Mouse (Mus musculus): ENCODE data around the gene Adam6b.
A peak's percentile ranks its signal among the peaks of the same experiment; 100 is the strongest.
"Not testable (repeated sequence)": the region's sequence is repeated elsewhere in the genome, so short reads cannot be mapped to it uniquely, and the experiment has no call there.

Gene Adam6b

DNA sequence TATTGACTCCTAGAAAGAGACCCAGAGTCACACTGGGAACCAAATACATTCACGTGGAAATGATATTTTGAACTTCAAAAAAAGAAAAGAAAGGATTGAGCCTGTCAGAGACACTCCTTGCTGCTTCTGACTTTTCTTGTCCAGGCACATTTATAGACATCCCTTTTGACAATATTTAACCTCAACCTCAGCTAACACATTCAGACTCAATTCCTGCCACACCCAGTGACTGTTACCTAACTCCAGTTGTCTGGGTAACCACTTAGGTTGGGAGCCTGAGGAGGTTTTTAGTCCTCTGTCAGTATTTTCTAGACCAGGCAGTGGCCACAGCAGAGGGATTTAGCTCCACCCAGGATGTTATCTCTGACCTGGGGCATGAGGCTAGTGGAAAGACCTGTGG, at the start of gene Adam6b:
Gene Adam6b (plus strand): TSS at position 301 of the 400 bp plus-strand sequence.
- not testable (repeated sequence) for DNase-seq

GRCm38 (mm10) chr12:113446061-113446460, 43.2 kb upstream of the Adam6b start:
- DNase-seq: no peak

DNA sequence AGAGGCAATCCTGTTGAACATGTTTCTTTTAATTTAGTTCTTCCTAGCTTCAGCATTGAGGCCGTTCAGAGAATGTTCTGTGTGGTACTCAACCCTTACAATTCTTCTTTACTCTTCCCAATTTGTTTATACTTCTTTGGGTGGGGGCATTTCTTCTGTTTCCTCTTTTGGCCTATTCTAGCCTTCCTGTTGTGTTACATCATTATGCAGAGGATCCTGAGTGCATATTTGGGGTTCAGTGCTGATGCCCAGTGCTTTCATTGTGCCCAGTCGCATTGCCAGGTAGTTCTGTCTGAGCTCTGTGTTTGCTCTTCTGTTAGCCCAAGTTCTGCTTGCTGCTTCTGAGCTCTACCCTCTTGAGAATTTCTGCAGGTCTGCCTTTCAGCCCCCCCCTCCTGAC, 13.1 kb upstream of the Adam6b start:
- DNase-seq: no peak

GRCm38 (mm10) chr12:113482147-113482546, 7.2 kb upstream of the Adam6b start:
- no peak for DNase-seq

DNA sequence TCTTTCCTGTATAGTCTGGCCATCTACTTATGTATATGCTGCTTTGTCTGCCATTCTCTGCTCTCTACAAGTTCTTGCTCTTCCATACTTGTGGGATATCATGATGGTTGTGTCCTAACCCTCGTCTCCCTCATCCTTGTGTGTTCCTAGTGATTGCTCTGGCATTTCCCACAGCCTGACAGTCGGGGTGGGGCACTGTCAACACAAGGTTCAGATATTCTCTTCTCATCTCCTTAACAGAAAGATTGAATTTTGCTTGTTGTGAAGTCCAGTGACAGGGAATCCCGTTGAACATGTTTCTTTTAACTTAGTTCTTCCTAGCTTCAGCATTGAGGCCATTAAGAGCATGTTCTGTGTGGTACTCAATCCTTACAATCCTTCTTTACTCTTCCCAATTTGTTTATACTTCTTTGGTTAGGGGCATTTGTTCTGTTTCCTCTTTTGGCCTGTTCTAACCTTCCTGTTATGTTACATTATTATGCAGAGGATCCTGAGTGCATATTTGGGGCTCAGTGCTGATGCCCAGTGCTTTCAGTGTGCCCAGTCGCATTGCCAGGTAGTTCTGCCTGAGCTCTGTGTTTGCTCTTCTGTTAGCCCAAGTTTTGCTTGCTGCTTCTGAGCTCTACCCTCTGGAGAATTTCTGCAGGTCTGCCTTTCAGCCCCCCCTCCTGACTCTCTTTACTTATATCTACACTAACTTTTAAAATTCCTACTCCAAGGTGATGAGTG, 6.5 kb upstream of the Adam6b start:
- no peak for DNase-seq

- DNase-seq: no peak
These were observed 5.7 kb upstream of the Adam6b start for GRCm38 (mm10) chr12:113483492-113484162.

DNA sequence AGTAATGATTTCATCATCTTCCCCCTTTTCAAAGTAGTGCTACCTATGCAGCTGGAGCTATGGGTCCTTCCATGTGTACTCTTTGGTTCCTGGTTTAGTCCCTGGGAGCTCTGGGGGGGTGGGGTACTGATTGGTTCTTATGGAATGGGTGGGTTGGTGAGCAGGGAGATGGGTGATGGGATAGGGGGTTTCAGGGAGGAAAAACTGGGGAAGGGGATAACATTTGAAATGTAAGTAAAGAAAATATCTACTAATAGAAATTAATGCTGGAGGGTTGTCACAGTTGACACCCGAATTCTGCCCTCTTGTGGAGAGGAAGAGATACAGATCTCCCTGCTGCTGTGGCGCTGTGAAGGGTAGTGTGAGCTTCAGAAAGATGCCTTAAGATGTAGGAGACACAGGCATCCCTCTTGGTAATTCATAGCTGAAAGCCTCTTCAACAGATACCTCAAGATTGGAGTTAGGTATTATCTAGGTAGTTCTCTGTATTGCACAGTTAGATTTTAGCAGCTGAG, 4.3 kb upstream of the Adam6b start:
- no peak for DNase-seq

DNA sequence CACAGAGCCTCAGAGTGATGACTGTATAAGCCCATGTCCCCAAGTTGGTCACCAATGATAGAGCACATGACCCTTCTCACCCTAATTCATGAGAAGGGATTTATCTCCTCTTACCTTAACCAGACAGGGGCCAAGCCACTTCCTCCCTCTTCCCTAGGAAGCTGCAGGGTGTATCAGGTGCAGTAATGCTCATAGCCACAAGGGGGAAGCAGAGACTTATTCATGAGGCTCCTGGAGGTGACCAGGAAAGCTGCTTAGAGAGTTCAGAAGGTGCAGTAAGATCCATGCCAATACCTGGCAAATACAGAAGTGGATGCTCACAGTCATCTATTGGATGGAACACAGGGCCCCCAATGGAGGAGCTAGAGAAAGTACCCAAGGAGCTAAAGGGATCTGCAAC, 1.6 kb upstream of the Adam6b start:
- peak; percentile 76 for DNase-seq

- no peak for DNase-seq
These were observed 36.6 kb downstream of the Adam6b start for GRCm38 (mm10) chr12:113525901-113526300.
